Mouse (Mus musculus) heart, postnatal 14 days (tissue): Measurements from ENCODE around the gene Sgms1. TPM values are rescaled to one million over a fixed set of nuclear protein-coding genes. Genes with fewer than 3 reads are reported as not detected.
"Not testable (repeated sequence)": the region's sequence is repeated elsewhere in the genome, so short reads cannot be mapped to it uniquely, and the experiment has no call there.

ENCODE experiments used
- DNase-seq, 2 experiments: peaks; one replicate each; pipeline ENCODE4 v3.0.0; 2021 to 2022
- intact Hi-C: fragments of 180-260 bp; cut with DNase I; formaldehyde crosslinking; loops from one replicate; pipeline ENCODE4 v1.15.1; 2025
- total RNA-seq, 2 experiments: library from RNA; stranded (reverse); gene quantifications; 2 replicates each; pipeline ENCODE4 v1.2.3; 2021

Gene Sgms1
- total RNA-seq, 2 experiments from 2014 or later = 75.1 to 77.5 TPM

GRCm38 (mm10) chr19:32087736-32088470, 301.6 kb downstream of the Sgms1 start:
- no peak for DNase-seq
- intact Hi-C loops = no loop called here

- intact Hi-C loops, DNase-seq: not testable (repeated sequence)
These were observed 304.7 kb downstream of the Sgms1 start for GRCm38 (mm10) chr19:32084813-32085212.

Other genes with a start within 250 kb of the Sgms1 start
- gene Rpl9-ps6, start 76.9 kb upstream of the Sgms1 start, total RNA-seq = 10 to 100 TPM; 19.7 to 27.8 TPM
- gene Minpp1, start 96.1 kb upstream of the Sgms1 start, total RNA-seq = 10 to 100 TPM; 19.3 to 20.3 TPM
- gene Papss2, start 206.1 kb upstream of the Sgms1 start, total RNA-seq = 10 to 100 TPM; 15.6 to 18.7 TPM